Mouse (Mus musculus) gonadal fat pad, adult 2 months (tissue): ENCODE data around the gene Rps13. TPM values are rescaled to one million over a fixed set of nuclear protein-coding genes. Genes with fewer than 3 reads are reported as not detected.

Experiments used
- DNase-seq: peaks from one replicate; pipeline ENCODE4 v3.0.0-alpha.2; 2012; ENCODE audit warnings: low read depth
- polyA plus RNA-seq: library from polyadenylated mRNA; depleted of rRNA; stranded (reverse); fragments of >200 nt; gene quantifications from 2 replicates; pipeline ENCODE4 v1.2.3, GENCODE M21; 2012; rRNA removed

Rps13 gene
- polyA plus RNA-seq, 1 experiment: 99.3 TPM

DNA sequence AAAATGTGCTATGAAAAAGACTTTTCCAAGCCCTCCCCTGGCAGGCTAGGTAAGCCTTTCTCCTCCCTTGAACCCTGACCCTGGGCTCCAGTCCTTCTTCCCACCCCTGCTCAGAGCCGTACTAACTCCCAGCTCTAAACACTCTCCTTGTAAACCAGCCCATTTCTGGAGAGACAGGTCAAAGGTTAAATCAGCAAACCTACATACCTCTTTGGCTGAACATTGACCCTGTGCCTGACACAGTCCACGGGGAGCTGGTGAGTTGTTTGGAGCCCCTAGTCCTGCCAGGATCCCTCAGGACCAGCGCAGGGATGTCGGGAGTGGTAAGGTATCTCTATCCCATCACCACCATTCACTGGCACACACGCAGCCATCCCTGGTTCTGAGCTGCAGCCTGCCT, 41.6 kb downstream of the Rps13 start:
- no peak for DNase-seq

DNA sequence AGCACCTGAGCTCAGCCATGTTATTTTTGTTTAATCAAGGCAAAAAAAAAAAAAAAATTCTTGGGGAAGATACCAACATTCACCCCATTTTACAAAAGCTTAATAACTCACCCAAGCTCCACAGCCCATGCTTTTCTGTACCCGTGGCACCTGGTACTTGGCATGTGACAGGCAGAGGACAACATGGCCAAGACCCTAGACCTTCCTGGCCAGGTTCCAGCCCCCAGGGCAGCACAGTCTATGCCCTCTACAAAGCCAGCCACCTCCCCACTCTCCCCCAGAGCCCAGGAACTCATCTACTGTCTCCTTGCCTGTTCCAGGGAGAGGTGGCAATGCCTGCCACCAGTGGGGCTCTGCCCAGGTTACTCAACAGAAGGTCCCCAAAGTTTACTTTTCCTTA, 43.4 kb downstream of the Rps13 start:
- no peak for DNase-seq

DNA sequence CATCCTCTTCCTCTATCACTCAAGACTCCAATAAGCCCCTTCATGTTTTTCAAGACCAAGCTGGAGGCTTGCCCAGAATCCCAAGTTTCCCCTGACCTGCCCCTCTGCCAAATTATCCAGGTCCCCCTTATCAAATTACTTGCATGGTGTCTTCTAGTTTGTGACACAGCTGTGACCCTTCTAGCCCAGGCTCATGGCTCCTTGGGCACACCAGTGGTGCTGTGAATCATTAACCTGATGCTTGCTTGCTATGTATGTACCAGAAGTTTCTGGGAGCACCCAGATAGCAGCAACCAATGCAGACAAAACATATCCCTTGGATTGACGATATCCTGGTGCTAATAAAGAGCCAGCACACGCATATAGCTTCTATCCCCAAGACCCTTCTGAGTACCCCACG, 45.0 kb downstream of the Rps13 start:
- no peak for DNase-seq

DNA sequence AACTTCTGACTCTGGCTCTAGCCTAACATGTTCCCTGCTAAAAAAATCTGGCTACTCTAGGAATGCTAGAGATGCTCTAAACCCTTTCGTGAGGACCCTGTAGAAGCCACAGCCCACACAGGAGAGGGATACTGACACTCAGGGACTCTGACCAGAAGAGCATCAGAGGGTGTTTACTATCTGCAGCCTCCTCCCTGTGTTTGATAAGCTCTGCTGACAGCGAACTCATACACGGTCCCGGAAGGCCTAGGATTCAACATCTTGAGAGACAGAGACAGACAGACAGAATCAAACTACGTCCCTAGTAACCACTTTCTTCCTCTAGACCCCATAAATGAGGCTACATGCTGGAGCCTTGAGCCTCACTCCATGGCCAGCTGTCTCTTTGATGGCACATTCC, 46.0 kb downstream of the Rps13 start:
- no peak for DNase-seq

DNA sequence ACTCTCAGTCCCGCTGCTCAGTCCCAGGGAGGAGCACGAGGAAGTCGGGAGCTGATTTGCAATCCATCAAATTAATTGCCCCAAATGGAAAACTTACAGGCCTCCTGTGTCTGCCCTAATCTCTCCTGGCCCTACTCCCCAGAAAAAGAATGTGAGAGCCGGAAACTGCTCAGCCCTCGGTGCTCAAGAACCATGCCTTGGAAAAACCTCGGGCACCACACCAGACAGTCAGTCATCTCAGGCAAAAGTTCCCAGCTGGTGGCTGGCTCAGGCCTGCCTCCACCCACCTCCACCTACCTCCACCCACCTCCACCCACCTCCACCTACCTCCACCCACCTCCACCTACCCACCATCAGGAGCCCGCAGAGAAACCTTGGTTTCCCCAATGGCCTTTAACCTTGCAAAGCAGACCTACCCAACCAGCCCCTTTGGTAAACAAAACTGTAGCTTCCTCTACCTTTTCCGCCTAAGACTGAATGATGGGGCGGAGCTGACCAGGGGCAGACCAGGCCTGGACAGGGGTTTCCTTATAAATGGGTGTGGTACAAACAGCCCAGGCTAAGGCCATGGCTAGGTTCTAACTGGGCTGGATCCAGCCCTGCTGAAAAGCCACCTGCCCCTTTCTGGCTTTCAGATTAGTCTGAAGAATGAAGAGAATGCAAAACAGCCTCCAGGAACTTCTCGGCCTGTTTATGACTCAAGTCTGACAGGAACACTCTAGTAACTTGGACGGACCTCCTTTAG, 47.2 kb downstream of the Rps13 start:
- no peak for DNase-seq

DNA sequence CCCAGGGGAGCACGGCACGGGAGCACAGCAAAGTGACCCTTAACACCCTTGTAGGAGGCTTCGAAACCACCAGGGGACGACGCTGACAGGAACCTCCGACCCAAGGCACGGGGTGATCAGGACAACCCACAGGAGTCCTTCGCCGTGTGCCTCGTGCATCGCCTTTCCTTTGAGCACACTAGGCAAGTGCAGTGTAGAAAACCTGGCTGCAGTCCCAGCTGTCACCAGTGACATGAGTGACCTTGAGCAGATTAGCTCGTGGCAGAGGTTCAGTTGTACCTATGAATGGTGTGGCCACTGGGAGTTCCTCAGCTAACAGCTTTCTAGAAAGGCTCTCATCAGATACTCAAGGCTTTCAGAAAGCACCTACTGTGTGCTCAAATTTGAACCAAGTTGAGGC, 47.8 kb downstream of the Rps13 start:
- no peak for DNase-seq

DNA sequence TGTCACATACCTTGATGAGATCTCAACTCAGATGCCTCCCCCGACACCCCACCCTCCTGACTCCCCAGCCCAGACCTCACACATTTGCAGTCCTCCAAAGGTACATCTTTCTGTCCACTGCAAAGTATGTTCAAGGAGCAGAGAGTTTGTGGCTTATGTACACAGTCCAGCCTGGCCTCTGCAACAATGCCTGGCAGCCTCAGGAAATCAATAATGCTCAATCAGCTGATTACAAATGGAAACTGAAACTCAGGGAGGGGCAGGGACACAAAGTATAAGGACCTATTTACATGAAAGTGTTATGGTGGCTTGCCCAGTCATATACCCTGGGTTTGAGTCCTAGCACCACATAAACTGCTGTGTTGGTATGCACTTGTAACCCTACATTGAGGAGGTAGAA, 48.8 kb downstream of the Rps13 start:
- no peak for DNase-seq

DNA sequence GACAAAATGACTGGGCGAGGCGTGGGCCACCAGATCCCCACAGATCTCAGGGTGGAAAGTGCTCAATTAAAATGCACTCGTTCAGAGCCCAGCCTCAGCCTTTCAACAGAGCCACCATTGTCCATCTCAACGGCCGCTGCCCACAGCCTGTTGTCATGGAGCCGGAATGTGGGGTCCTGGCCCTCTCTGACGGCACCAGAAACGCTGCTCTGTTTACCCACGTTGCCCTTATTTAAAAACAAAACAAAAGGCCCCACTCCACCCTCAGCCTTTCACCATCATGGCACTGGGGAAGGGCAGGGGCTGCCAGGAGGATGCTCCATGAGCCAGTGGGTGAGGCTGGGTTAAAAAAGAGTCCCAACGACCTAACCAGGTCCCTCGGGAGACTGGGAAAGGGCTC, 51.2 kb downstream of the Rps13 start:
- DNase-seq: no peak

Other genes starting within 250 kb of the Rps13 start
- 0.81 and 1.4 TPM in 2 replicates for gene Gm4353, start 249.6 kb downstream of the Rps13 start, polyA plus RNA-seq
- gene Plekha7, start 25.8 kb downstream of the Rps13 start, polyA plus RNA-seq: 11.2 and 11.3 TPM in 2 replicates
- 8.7 and 9.1 TPM in 2 replicates for gene Pik3c2a, start 109.3 kb upstream of the Rps13 start, polyA plus RNA-seq
- 32.9 and 54.0 TPM in 2 replicates for gene Nucb2, start 170.2 kb upstream of the Rps13 start, polyA plus RNA-seq